Mouse (Mus musculus): ENCODE results near the gene Otud7a. TPM values are rescaled to one million over a fixed set of nuclear protein-coding genes. Genes with fewer than 3 reads are reported as not detected.

The Otud7a gene
- total and polyA plus RNA-seq, 3 experiments, result not detected

DNA sequence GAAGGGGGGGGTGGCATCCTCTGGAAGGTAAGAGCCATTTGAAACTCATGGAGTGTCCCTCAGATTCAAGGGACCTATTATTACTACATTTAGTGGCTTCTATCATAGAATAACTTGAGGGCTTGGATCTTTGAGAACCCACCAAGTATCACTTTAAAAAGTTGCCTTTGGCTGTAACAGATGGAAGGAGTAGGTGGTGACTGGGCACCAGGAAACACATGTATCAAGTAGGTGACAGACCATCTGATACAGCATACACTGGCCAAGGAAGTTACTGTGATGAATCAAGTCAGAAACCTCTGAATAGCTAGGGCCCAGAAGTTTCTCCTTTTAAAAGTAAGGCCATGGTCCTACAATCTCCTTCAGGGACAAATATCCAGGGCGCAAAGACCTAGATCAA is 298.6 kb downstream of the Otud7a start:
- H3K27ac ChIP-seq (ENCODE audit: control insufficient read depth, low read depth, low read length), result no peak overlapping the region
- no peaks in the 10 kb centered on the region for H3K79me2 ChIP-seq (ENCODE audit: control insufficient read depth, insufficient read depth, low read length, poor library complexity)
- TF ChIP-seq CHD1 (IDR thresholded peaks at IDR 0.05; ENCODE audit: low read depth, low read length) (no peak), UBTF (IDR thresholded peaks at IDR 0.05; ENCODE audit: borderline replicate concordance, insufficient read depth, low read depth, low read length) (no peak), EP300 (IDR thresholded peaks at IDR 0.05; ENCODE audit: low read depth in 1 of 2, low read length in 2 of 2) (no peak), USF2 (IDR thresholded peaks at IDR 0.05; ENCODE audit: borderline replicate concordance in 1 of 2, insufficient read depth in 1 of 2, low read depth in 1 of 2, low read length in 2 of 2) (no peak), NRF1 (IDR thresholded peaks at IDR 0.05; ENCODE audit: insufficient read depth, low read depth, low read length, poor library complexity, severe bottlenecking) (no peak), GATA1 (IDR thresholded peaks at IDR 0.05; ENCODE audit: low read depth, low read length) (no peak), CTCF (IDR thresholded peaks at IDR 0.05 in 2 of 3, conservative IDR thresholded peaks at IDR 0.05 in 1 of 3; ENCODE audit: control insufficient read depth in 1 of 3, insufficient read depth in 1 of 3, low read depth in 2 of 3, low read length in 3 of 3, poor library complexity in 1 of 3, severe bottlenecking in 1 of 3) (no peak), MXI1 (IDR thresholded peaks at IDR 0.05; ENCODE audit: low read depth, low read length) (no peak)
- no peaks in the 10 kb centered on the region for H3K36me3 ChIP-seq (ENCODE audit: control insufficient read depth in 1 of 2, insufficient read depth in 2 of 2, low read length in 2 of 2)
- no peak for DNase-seq (ENCODE audit: low read depth, low spot score)
- no peak overlapping the region for H3K4me3 ChIP-seq (ENCODE audit: control insufficient read depth in 1 of 2, insufficient read depth in 1 of 2, low read depth in 2 of 2, low read length in 2 of 2)
- no peaks in the 10 kb centered on the region for H3K9me3 ChIP-seq (replicated peaks; ENCODE audit: insufficient read depth, low read length)
- H3K27me3 ChIP-seq (ENCODE audit: control insufficient read depth in 1 of 2, insufficient read depth in 2 of 2, low read length in 2 of 2), result no peaks in the 10 kb centered on the region
- no peaks in the 10 kb centered on the region for H3K4me1 ChIP-seq (ENCODE audit: control insufficient read depth in 1 of 2, insufficient read depth in 2 of 2, low read length in 2 of 2)
- H3K9ac ChIP-seq (ENCODE audit: control insufficient read depth, low read depth, low read length, poor library complexity, severe bottlenecking), result no peak overlapping the region

DNA sequence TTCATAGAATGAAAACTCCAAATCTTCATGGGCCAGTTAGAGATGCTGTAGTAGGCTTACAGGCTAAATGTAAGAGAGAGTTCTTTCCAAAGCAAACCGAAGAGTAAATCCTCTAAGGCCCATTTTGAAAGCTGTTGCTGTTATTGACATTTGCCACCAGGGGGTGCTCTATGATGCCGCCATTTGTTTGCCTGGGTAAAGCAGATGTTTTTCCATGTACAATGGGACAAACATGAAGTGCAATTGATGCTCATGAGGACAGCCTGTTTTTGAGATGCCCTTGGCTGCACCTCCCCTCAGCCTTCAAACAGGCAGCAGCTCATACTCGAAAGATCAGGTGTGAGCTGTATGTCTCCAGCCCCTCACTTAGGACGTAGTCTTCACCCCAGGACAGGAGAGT is 307.5 kb downstream of the Otud7a start:
- peak; percentile 65 for DNase-seq (ENCODE audit: low read depth, low spot score)
- Histone ChIP-seq H3K36me3 (ENCODE audit: control insufficient read depth in 1 of 2, insufficient read depth in 2 of 2, low read length in 2 of 2) (no peaks in the 10 kb centered on the region), H3K9me3 (replicated peaks; ENCODE audit: insufficient read depth, low read length) (no peaks in the 10 kb centered on the region), H3K27me3 (ENCODE audit: control insufficient read depth in 1 of 2, insufficient read depth in 2 of 2, low read length in 2 of 2) (no peaks in the 10 kb centered on the region), H3K9ac (ENCODE audit: control insufficient read depth, low read depth, low read length, poor library complexity, severe bottlenecking) (no peak overlapping the region), H3K4me1 (ENCODE audit: control insufficient read depth in 1 of 2, insufficient read depth in 2 of 2, low read length in 2 of 2) (no peaks in the 10 kb centered on the region), H3K79me2 (ENCODE audit: control insufficient read depth, insufficient read depth, low read length, poor library complexity) (no peaks in the 10 kb centered on the region), H3K4me3 (ENCODE audit: control insufficient read depth in 1 of 2, insufficient read depth in 1 of 2, low read depth in 2 of 2, low read length in 2 of 2) (no peak overlapping the region), H3K27ac (ENCODE audit: control insufficient read depth, low read depth, low read length) (no peak overlapping the region)
- peak; percentile 79 for TF ChIP-seq ZC3H11A (IDR thresholded peaks at IDR 0.05; ENCODE audit: low read depth, low read length)
- TF ChIP-seq GATA1 (IDR thresholded peaks at IDR 0.05; ENCODE audit: low read depth, low read length), result no peak
- TF ChIP-seq USF2 (IDR thresholded peaks at IDR 0.05; ENCODE audit: borderline replicate concordance in 1 of 2, insufficient read depth in 1 of 2, low read depth in 1 of 2, low read length in 2 of 2), result no peak
- TF ChIP-seq CTCF (IDR thresholded peaks at IDR 0.05 in 2 of 3, conservative IDR thresholded peaks at IDR 0.05 in 1 of 3; ENCODE audit: control insufficient read depth in 1 of 3, insufficient read depth in 1 of 3, low read depth in 2 of 3, low read length in 3 of 3, poor library complexity in 1 of 3, severe bottlenecking in 1 of 3), result peak; percentile 73 to 91 (median 78)
- peak; percentile 87 for TF ChIP-seq SMC3 (IDR thresholded peaks at IDR 0.05; ENCODE audit: low read depth, low read length)
- TF ChIP-seq RAD21 (IDR thresholded peaks at IDR 0.05; ENCODE audit: low read depth, low read length), result peak; percentile 83

DNA sequence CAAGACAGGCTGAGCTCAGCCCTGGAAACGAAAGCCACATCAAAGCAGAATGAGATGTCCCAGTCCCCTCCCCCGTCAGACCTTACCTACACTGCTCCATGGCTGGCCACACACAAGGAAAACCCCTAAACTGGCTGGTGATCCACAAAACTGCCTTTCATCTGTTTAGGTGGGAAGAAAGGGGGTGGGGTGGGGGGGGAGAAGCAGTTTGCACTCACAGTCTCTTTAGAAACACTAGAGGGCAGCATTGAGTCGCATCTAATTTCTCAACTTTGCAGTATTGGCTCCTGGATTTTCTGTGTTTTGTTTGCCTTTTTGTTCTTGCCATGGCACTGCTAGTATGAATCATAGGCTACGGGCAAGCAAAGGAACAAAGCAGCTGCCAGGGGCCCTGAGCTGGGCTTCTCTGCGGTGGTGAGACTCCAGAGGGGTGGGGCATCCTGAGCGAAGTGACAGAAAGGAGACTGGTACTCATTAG is 308.8 kb downstream of the Otud7a start:
- Histone ChIP-seq H3K36me3 (ENCODE audit: control insufficient read depth in 1 of 2, insufficient read depth in 2 of 2, low read length in 2 of 2) (no peaks in the 10 kb centered on the region), H3K79me2 (ENCODE audit: control insufficient read depth, insufficient read depth, low read length, poor library complexity) (no peaks in the 10 kb centered on the region), H3K27me3 (ENCODE audit: control insufficient read depth in 1 of 2, insufficient read depth in 2 of 2, low read length in 2 of 2) (no peaks in the 10 kb centered on the region), H3K27ac (ENCODE audit: control insufficient read depth, low read depth, low read length) (no peak overlapping the region), H3K9ac (ENCODE audit: control insufficient read depth, low read depth, low read length, poor library complexity, severe bottlenecking) (no peak overlapping the region), H3K9me3 (replicated peaks; ENCODE audit: insufficient read depth, low read length) (no peaks in the 10 kb centered on the region), H3K4me3 (ENCODE audit: control insufficient read depth in 1 of 2, insufficient read depth in 1 of 2, low read depth in 2 of 2, low read length in 2 of 2) (no peak overlapping the region), H3K4me1 (ENCODE audit: control insufficient read depth in 1 of 2, insufficient read depth in 2 of 2, low read length in 2 of 2) (no peaks in the 10 kb centered on the region)
- DNase-seq (ENCODE audit: low read depth, low spot score), result peak; percentile 64
- no peak for TF ChIP-seq MYC (IDR thresholded peaks at IDR 0.05; ENCODE audit: low read depth, low read length)
- no peak for TF ChIP-seq NRF1 (IDR thresholded peaks at IDR 0.05; ENCODE audit: insufficient read depth, low read depth, low read length, poor library complexity, severe bottlenecking)
- no peak for TF ChIP-seq KAT2A (conservative IDR thresholded peaks at IDR 0.05; ENCODE audit: low read depth, low read length)
- TF ChIP-seq BHLHE40 (IDR thresholded peaks at IDR 0.05; ENCODE audit: borderline replicate concordance, low read depth, low read length), result no peak
- no peak for TF ChIP-seq ZKSCAN1 (IDR thresholded peaks at IDR 0.05; ENCODE audit: low read depth, low read length)
- TF ChIP-seq SMC3 (IDR thresholded peaks at IDR 0.05; ENCODE audit: low read depth, low read length), result peak; percentile 77
- TF ChIP-seq ETS1 (IDR thresholded peaks at IDR 0.05; ENCODE audit: low read depth, low read length), result no peak
- no peak for TF ChIP-seq MEF2A (IDR thresholded peaks at IDR 0.05; ENCODE audit: extremely low read depth, insufficient replicate concordance, low read depth, low read length, poor library complexity, severe bottlenecking)
- TF ChIP-seq MAX (IDR thresholded peaks at IDR 0.05; ENCODE audit: low read length), result no peak
- TF ChIP-seq RCOR1 (IDR thresholded peaks at IDR 0.05; ENCODE audit: low read depth, low read length), result no peak
- TF ChIP-seq MXI1 (IDR thresholded peaks at IDR 0.05; ENCODE audit: low read depth, low read length), result no peak
- TF ChIP-seq ZMIZ1 (IDR thresholded peaks at IDR 0.05; ENCODE audit: low read depth, low read length), result no peak
- TF ChIP-seq GATA1 (IDR thresholded peaks at IDR 0.05; ENCODE audit: low read depth, low read length), result no peak
- TF ChIP-seq TBP (IDR thresholded peaks at IDR 0.05; ENCODE audit: low read depth, low read length), result no peak
- no peak for TF ChIP-seq MAFK (IDR thresholded peaks at IDR 0.05; ENCODE audit: borderline replicate concordance, low read depth, low read length)
- no peak for TF ChIP-seq E2F4 (IDR thresholded peaks at IDR 0.05; ENCODE audit: borderline replicate concordance, low read depth, low read length)
